ENCODE assay signal across 8 mouse cellular contexts in the genomic region with DNA sequence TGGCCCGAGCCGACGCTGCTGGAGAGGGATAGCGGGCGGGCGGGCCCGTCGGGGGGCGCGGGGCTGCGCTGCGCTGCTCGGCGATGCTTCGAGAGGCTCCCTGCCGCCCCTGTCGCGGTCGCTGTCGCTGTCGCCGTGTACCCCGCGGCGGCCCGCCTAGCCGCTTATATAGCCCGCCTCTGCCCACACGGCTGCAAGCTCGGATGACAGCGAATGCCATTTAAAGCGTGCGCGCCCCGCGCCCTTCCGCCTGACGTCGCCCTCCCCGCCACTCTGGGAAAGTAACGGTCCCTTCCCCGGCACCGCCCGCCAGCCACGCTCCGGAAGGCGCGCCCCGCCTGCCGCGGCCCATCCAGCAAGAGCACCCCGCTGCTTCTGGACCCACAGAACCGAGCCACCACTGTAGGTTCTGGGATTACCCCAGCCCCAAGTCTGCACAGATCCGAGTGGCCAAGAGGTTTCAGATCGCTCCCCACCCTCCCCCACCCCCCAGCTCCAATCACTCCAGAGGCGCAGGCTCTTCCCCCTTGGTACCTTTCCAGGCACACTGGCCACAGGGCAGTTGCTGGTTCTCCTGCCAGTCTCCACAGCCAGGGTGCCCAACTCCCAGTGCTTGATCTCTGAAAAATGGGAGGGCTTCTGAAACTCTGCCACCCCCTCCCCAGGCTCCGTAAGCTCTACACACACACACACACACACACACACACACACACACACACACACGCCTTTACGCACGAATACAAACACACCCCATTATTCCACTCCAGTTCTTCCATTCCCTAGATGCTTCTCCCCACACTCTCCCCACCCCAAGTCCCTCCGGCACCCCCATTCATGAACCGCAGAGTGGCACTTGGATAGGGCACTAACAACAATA. TPM values are rescaled to one million over a fixed set of nuclear protein-coding genes. Genes with fewer than 3 reads are reported as not detected.
DNase-seq lines count a peak whose midpoint lies in the region; ATAC-seq and TF ChIP-seq lines count a peak whose summit lies in the region.

A gene (minus strand): TSS at position 294 of the 877 bp plus-strand sequence.

- no peaks in the 10 kb centered on the region for H3K36me3 ChIP-seq in forebrain, postnatal 0 days (ENCODE audit: insufficient read depth)
- no peaks in the 10 kb centered on the region for H3K36me3 ChIP-seq in liver, embryonic 16.5 days (ENCODE audit: control insufficient read depth, insufficient read depth)

- H3K4me2 ChIP-seq in forebrain, postnatal 0 days (ENCODE audit: low read depth) = peak within 1 kb of the TSS; percentile 88
- peak within 1 kb of the TSS; percentile 56 for H3K4me2 ChIP-seq in liver, embryonic 16.5 days (ENCODE audit: low read depth, low read length)

- H3K27me3 ChIP-seq in forebrain, postnatal 0 days (ENCODE audit: insufficient read depth, low read length) = no peaks in the 10 kb centered on the region
- peaks cover 49% of the 10 kb centered on the region for H3K27me3 ChIP-seq in liver, embryonic 16.5 days (ENCODE audit: control insufficient read depth, insufficient read depth, low read depth, low read length)

- TF ChIP-seq CTCF in forebrain, postnatal 0 days (IDR thresholded peaks at IDR 0.05; ENCODE audit: low read depth) = peak; percentile 8; the same call in 1 of the 2 replicates

- ATAC-seq in CD4-positive, CD25-positive, alpha-beta regulatory T cell, adult 4 months = peak; percentile 41
- peak; percentile 85 for ATAC-seq in forebrain, postnatal 0 days
- ATAC-seq in liver, embryonic 16.5 days (ENCODE audit: low read depth) = peak; percentile 61

- H3K9me3 ChIP-seq in forebrain, postnatal 0 days (ENCODE audit: low read length) = no peaks in the 10 kb centered on the region
- H3K9me3 ChIP-seq in liver, embryonic 16.5 days (replicated peaks; ENCODE audit: control insufficient read depth, low read length) = no peaks in the 10 kb centered on the region

- H3K9ac ChIP-seq in forebrain, postnatal 0 days = peak within 1 kb of the TSS; percentile 85
- H3K9ac ChIP-seq in liver, embryonic 16.5 days (ENCODE audit: low read depth, low read length) = peak within 1 kb of the TSS; percentile 15

- H3K4me1 ChIP-seq in forebrain, postnatal 0 days (ENCODE audit: insufficient read depth) = 0 out of 2 replicates have a peak, but pooled peaks cover 4% of the 10 kb centered on the region
- H3K4me1 ChIP-seq in liver, embryonic 16.5 days (ENCODE audit: control insufficient read depth, low read depth, low read length) = no peaks in the 10 kb centered on the region; the same call in 1 of the 2 replicates

- peak within 1 kb of the TSS; percentile 95 for H3K27ac ChIP-seq in forebrain, postnatal 0 days (ENCODE audit: low read depth, low read length)
- H3K27ac ChIP-seq in liver, embryonic 16.5 days (ENCODE audit: low read length) = no peak within 1 kb of the TSS

- peak; percentile 72 for DNase-seq in cerebellum, adult 11-12 months
- peak; percentile 89 for DNase-seq in forebrain, postnatal 0 days
- peak; percentile 78 for DNase-seq in heart, postnatal 14 days
- no peak for DNase-seq in large intestine, adult 2 months (ENCODE audit: low read depth, low spot score)
- DNase-seq in ovary, adult 18-20 months (ENCODE audit: low spot score) = peak; percentile 57
- peak; percentile 69 for DNase-seq in urinary bladder, postnatal 14 days (ENCODE audit: low spot score)

- intact Hi-C loops in heart, postnatal 14 days (cut with DNase I) = loop anchor here (5.0 kb wide), 1 partner anchor 85 kb away; no protein-coding TSS in a partner anchor

- peak within 1 kb of the TSS; percentile 77 for H3K4me3 ChIP-seq in forebrain, postnatal 0 days (ENCODE audit: low read depth, low read length)
- H3K4me3 ChIP-seq in liver, embryonic 16.5 days (ENCODE audit: low read depth, low read length) = peak within 1 kb of the TSS; percentile 52

- WGBS in forebrain, postnatal 0 days = 1% methylated on average over 51 of the region's 62 CpGs
- WGBS in large intestine, adult 2 months = 7% methylated on average over 59 of the region's 62 CpGs
- 7% methylated on average over 48 of the region's 62 CpGs for WGBS in liver, embryonic 16.5 days (ENCODE audit: insufficient replicate concordance)

RNA-seq across cellular contexts. Expression of the gene that starts here (rescaled TPM):
- polyA plus RNA-seq in CD4-positive, CD25-positive, alpha-beta regulatory T cell, adult 4 months (2017; shearing (Covaris generic)) = not detected
- total RNA-seq in forebrain, postnatal 0 days (2014; rRNA removed) = 47.5 and 72.6 TPM in 2 replicates
- polyA plus RNA-seq in forebrain, postnatal 0 days (2015; fragmentation: Nextera tagmentation; extraction: Ambion mirVana) = 29.3 and 34.2 TPM in 2 replicates
- total RNA-seq in heart, postnatal 14 days (2021) = 10 to 100 TPM; 20.7 to 20.9 TPM
- polyA plus RNA-seq in large intestine, adult 2 months (2012; rRNA removed) = 14.9 and 17.2 TPM in 2 replicates
- 1.2 and 1.7 TPM in 2 replicates for polyA plus RNA-seq in liver, embryonic 16.5 days (2015; fragmentation: Nextera tagmentation; extraction: Ambion mirVana)

Comparison
In these comparisons a context has a peak if more than half of its experiments do, and no peak if none do; other contexts are left out.
1. Peak in ATAC-seq in CD4-positive, CD25-positive, alpha-beta regulatory T cell, adult 4 months; RNA of the gene not detected or under 1 TPM.